8 mouse cellular contexts compared by ENCODE assay signal in the genomic region with DNA sequence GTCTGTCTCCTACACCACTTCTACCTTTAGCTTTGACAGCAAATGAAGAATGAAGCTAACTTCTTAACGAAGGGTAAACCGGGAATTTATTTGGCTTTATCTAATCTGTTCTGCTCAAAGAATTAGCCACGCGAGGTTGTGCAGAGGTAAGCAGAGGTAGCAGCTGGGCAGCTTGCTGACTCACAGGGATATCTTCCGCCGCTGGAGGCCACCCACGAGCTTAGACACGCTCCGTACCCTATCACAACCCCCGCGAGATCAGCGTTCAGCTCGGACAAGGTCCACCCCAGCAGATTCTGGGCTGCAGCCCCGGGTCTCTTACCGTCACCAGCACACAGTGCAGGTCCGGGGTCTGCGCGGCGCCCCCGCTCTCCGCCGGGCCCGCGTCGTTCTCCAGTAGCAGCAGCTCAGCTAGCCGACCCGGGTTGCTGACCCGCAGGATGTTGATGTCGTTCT. TPM values are rescaled to one million over a fixed set of nuclear protein-coding genes. Genes with fewer than 3 reads are reported as not detected.
A peak's percentile ranks its signal among the peaks of the same experiment; 100 is the strongest.
DNase-seq lines count a peak whose midpoint lies in the region; ATAC-seq lines count a peak whose summit lies in the region.

No protein-coding gene starts in this region.

- H3K4me1 ChIP-seq in hindbrain, embryonic 13.5 days (replicated peaks) = peaks cover 25% of the 10 kb centered on the region

- peak; percentile 83 for DNase-seq in R1 (ENCODE audit: low read depth, low spot score)
- peak; percentile 80 to 84 for DNase-seq in cerebellum, postnatal 14 days
- DNase-seq in frontal cortex, postnatal 14 days (ENCODE audit: low spot score in 2 of 2) = peak; percentile 53 to 69
- peak; percentile 49 to 61 for DNase-seq in layer of hippocampus, postnatal 25 days (ENCODE audit: extremely low spot score in 1 of 2, low spot score in 1 of 2)
- DNase-seq in lung, postnatal 14 days = peak; percentile 86
- peak; percentile 83 for DNase-seq in ovary, postnatal 36 days (ENCODE audit: low spot score)
- DNase-seq in thymus, postnatal 14 days = peak; percentile 83

- no peaks in the 10 kb centered on the region for H3K27me3 ChIP-seq in hindbrain, embryonic 13.5 days

- under 1% methylated on average over 29 of the region's 29 CpGs for WGBS in hindbrain, embryonic 13.5 days

- peak; percentile 78 for ATAC-seq in hindbrain, embryonic 13.5 days (ENCODE audit: low FRiP score)

- H3K9ac ChIP-seq in hindbrain, embryonic 13.5 days = peak overlapping the region; percentile 93

- H3K9me3 ChIP-seq in hindbrain, embryonic 13.5 days = no peaks in the 10 kb centered on the region

- peak overlapping the region; percentile 94 for H3K27ac ChIP-seq in hindbrain, embryonic 13.5 days

- peak overlapping the region; percentile 88 for H3K4me3 ChIP-seq in hindbrain, embryonic 13.5 days

- peak overlapping the region; percentile 82 for H3K4me2 ChIP-seq in hindbrain, embryonic 13.5 days

- no peaks in the 10 kb centered on the region for H3K36me3 ChIP-seq in hindbrain, embryonic 13.5 days

RNA-seq across cellular contexts. Expression of a gene that starts 0.9 kb away (rescaled TPM):
- 21.0 and 21.5 TPM in 2 replicates for polyA plus RNA-seq in hindbrain, embryonic 13.5 days (2015; fragmentation: Nextera tagmentation; extraction: Ambion mirVana)
- 10 to 100 TPM in 1 of 2 experiments, 1 to 10 TPM in 1; 8.2 to 10.5 TPM for total RNA-seq in layer of hippocampus, postnatal 25 days (2021)

Comparison
In these comparisons a context has a peak if more than half of its experiments do, and no peak if none do; other contexts are left out.
1. Peak in every context shown above with its lines: DNase-seq, ATAC-seq, H3K4me3 ChIP-seq and H3K27ac ChIP-seq.